Mouse (Mus musculus) Patski (cell line): ENCODE results near the gene Abcc4. TPM values are rescaled to one million over a fixed set of nuclear protein-coding genes. Genes with fewer than 3 reads are reported as not detected.
"Not testable (repeated sequence)": the region's sequence is repeated elsewhere in the genome, so short reads cannot be mapped to it uniquely, and the experiment has no call there.

ENCODE experiments used
- ATAC-seq: fragments of 100-300 bp; one replicate; pipeline ENCODE4 v1.8.0; 2021
- CTCF ChIA-PET: fragments of 350-600 bp; sonication (Branson Sonifier 250); formaldehyde crosslinking; loops from one replicate; lab custom pipeline; 2022; ENCODE audit warnings: inconsistent platforms; lab: Charles Lee
- POLR2A ChIA-PET: fragments of 350-600 bp; sonication (Branson Sonifier 250); formaldehyde crosslinking; loops from one replicate; lab custom pipeline; 2022; ENCODE audit warnings: antibody characterized with exemption, inconsistent platforms; lab: Charles Lee
- DNase-seq: peaks from one replicate; pipeline ENCODE4 v3.0.0-alpha.2; 2011; ENCODE audit warnings: low read depth, low spot score
- H3K27me3 ChIP-seq: fragments of 371-371 bp; one replicate; pipeline ENCODE4 v1.5.1; 2021
- CTCF ChIP-seq: fragments of 100-300 bp; IDR thresholded peaks from one replicate; pipeline ENCODE4 v1.5.1; 2021
- in situ Hi-C: fragments of 300-500 bp; cut with MboI; formaldehyde crosslinking; loops from 3 replicates; pipeline ENCODE4 v1.11.1; 2018; ENCODE audit warnings: low pct_unique_long_range_greater_than_20kb, mixed read lengths
- polyA plus RNA-seq: library from polyadenylated mRNA; unstranded; gene quantifications from one replicate; pipeline ENCODE4 v1.2.3, GENCODE M21; 2021

The Abcc4 gene
- polyA plus RNA-seq, 1 experiment from 2014 or later: 52.8 TPM

DNA sequence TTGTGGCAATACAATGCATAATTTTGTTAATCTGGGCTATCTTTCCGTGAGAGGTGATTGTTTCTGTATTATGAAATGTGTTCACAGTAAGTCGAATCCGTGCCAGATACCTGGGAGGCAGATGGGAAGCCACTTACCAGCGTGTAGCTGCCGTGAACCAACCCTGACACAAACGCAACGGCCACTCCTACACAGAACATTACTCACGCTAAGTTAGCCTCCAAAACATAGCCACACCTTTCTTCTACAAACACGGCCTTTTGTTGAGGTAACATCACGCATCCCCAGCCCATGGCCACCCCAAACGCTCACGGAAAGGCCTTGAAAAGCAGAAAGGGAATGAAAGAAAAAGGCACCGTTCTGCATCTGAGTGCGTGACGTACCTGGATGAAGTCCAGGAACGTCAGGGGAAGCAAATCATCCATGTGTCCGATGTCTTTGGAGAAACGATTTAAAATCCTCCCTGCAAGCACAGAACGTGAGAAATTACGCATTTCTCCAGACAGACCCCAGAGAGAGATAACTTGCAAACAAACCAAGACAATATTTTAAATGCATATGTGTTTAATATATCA is 153.0 kb downstream of the Abcc4 start:
- in situ Hi-C loops: no loop called here
- CTCF ChIA-PET: no interaction called here
- POLR2A ChIA-PET: no interaction called here
- ATAC-seq (no peak), DNase-seq (no peak)
- H3K27me3 ChIP-seq: no peaks in the 10 kb centered on the region
- no peak for TF ChIP-seq CTCF

DNA sequence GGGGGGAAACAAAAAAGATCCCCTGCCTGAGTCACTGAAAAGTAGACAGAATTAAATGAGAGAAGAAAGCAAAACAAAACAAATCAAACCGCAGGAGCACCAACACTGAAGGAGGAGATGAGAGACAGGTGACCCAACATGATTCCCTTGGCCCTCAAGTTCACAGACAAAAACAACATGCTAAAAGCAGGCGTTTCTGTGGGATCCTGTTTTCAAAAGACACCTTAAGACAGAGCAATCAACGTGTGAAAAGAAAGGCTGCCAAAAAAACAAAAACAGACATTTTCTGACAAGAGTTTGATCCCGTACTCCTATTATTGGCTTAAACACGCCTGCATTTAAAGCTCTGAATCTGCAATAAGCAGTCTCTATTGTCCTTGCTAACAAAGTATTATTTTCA is 153.6 kb downstream of the Abcc4 start:
- TF ChIP-seq CTCF: no peak
- ATAC-seq: no peak
- DNase-seq: no peak
- no peaks in the 10 kb centered on the region for H3K27me3 ChIP-seq
- ChIA-PET POLR2A (no interaction called here), CTCF (no interaction called here)
- in situ Hi-C loops: no loop called here

DNA sequence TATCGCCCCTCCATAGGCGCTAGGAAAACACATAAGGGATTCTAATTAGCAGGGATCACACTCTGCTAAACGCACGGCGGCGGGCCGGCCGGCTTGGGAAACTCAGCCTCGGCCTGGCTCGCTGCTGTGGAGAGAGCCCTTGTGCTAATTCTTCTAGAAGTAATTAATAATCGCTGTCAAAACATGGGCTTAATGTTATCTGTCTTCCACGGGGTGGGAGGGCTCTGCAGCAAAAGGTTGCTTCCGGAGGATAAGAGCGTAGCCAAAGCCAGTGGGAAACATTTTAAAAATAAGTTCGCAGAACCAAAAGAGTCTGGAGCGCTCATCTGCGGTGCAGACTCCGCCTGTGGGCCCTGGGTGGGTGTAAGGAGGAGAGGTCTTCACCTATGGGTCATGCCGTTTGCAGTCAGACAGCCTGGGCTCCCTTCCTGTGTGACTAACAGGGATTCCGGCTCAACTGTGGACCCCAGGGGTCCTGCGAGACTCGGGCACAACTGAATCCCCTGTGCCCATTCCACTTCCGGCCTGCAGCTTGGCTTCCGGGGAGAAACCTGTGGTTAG is 154.2 kb downstream of the Abcc4 start:
- ChIA-PET CTCF (no interaction called here), POLR2A (no interaction called here)
- H3K27me3 ChIP-seq: no peaks in the 10 kb centered on the region
- DNase-seq (no peak), ATAC-seq (no peak)
- no peak for TF ChIP-seq CTCF
- in situ Hi-C loops: no loop called here

DNA sequence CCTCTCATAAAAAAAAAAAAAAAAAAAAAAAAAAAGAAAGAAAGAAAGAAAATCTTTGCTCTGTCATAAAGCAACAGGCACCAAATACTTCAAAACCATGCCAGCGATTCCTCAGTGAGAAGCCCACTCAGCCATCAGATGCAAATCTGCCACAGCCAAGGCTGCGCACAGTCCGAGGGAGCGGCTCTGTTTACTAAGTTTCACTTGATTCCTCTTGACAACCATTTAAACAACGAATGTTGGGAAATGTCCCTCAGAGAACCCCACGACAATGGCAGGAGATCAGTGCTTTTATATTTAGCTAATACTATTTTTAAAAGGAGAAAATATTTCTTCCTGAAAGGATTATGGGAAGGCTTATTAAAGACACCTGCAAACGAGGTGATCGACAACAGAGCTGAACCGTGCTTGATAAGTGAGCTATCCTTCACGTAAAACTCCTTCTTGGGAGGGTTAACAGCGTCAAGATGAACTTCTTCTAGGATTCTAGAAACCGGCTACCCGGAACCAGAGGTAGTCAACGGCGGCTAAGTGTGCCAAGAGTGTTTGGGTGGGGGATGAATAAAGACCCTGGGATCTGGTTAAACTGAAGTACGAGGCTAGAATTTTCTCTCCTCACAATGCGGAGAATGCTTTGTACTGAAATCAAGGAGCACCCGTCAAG is 154.8 kb downstream of the Abcc4 start:
- no peak for TF ChIP-seq CTCF
- ATAC-seq: no peak
- CTCF ChIA-PET: interaction anchor here (1.3 kb wide), 1 partner anchor 14 kb away, joined by 3 read pairs; no protein-coding TSS in a partner anchor

DNA sequence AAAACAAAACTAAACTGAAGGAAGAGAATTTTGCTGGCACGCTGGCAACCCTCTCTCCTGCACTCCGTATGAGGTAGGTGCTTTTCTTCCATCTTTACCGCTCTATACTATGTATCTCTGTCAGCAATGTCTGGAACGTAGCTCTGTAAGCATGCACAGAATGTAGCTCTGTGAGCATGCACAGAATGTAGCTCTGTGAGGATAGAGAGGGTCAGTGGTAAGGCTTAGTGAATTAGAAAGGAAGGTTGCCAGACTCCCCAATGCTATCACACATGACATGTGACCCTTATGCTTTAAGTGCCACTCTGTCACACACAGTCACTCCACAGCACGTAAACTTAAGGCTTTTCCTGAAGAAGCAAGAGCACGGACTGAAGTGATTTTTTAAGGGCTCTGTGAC is 161.5 kb downstream of the Abcc4 start:
- ATAC-seq (no peak), DNase-seq (no peak)
- in situ Hi-C loops: no loop called here
- ChIA-PET CTCF (no interaction called here), POLR2A (interaction anchor here (0.6 kb wide), 1 partner anchor 63 kb away, joined by 3 read pairs; no protein-coding TSS in a partner anchor)
- no peak for TF ChIP-seq CTCF
- no peaks in the 10 kb centered on the region for H3K27me3 ChIP-seq

More for the DNA sequence above, 154.8 kb downstream of the Abcc4 start:
- H3K27me3 ChIP-seq: no peaks in the 10 kb centered on the region
- POLR2A ChIA-PET: no interaction called here
- DNase-seq: no peak
- in situ Hi-C loops: no loop called here

DNA sequence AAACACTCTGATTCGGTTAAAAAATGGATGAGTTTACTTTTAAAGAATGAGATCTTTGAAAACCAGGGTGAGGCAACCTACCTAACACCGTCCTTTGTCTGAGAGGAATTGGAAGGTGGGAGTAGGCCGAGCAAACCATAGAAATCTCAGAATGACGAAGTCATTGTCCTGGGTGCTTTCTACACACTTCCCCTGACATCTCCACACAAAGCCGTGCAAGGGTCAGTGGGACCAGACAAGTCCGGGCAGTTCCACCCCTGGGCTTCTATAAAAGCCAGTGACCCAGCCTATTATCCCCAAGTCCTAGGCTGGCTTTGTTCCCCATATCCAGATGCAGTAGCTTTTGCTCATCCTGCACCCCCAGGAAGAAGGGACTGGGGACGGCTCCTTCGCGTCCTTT is 163.1 kb downstream of the Abcc4 start:
- DNase-seq (no peak), ATAC-seq (no peak)
- ChIA-PET CTCF (interaction anchor here (1.4 kb wide), 1 partner anchor 12 kb away, joined by 3 read pairs; no protein-coding TSS in a partner anchor), POLR2A (no interaction called here)
- no peaks in the 10 kb centered on the region for H3K27me3 ChIP-seq
- in situ Hi-C loops: no loop called here
- TF ChIP-seq CTCF: no peak

DNA sequence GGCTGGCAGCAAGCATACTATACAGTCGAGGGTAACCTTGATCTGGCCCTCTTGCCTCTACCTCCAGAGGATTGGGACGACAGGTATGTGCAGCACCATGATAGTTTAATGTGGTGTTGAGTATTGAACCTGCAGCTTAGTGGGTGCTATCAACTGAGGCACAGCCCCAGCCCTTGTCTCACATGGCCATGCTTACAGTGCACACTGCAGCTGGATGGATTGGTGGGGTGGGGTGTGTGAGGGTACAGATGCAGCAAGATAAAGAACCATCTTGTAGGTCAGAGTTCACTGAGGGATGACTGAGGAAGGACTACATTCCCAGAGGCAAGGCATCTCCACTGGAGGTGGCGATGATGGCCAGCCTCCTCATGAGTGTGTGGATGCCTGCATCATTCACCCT is 174.5 kb downstream of the Abcc4 start:
- DNase-seq (no peak), ATAC-seq (no peak)
- in situ Hi-C loops: no loop called here
- no peaks in the 10 kb centered on the region for H3K27me3 ChIP-seq
- CTCF ChIA-PET: no interaction called here
- POLR2A ChIA-PET: no interaction called here
- no peak for TF ChIP-seq CTCF

DNA sequence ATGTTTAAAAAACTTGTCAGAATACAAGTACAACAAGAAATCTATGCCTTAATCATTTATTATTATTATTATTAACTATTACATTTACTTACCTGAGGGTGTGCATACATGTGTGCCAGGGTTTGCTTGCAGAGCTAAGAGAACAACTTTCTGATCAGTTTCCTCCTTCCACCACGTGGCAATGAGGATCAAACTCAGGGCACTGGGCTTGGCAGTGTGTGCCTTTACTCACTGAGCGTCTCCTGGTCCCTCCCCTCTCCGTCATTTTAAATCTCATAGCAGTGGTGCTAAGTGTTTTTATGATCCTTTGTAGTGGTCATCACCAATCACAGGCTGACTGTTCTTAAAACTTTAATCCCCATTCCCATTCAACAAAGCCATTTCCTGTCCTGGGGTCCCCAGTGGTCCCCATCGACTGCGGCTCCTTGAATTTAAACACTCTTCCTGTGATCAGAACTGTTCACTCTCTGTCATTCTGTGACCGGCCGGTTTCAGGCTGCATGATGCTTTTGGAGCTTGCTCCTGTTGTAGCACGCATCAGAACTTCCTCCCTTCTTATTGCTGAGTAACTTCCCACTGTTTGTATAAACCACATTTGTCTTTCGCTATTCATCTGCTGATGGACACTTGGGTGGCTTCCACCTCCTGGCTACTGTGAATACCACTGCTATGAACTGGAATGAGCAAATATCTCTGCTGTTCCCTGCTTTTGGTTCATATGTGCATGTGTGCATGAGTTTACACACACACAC is 191.6 kb downstream of the Abcc4 start:
- CTCF ChIA-PET: no interaction called here
- ATAC-seq (no peak), DNase-seq (no peak)
- H3K27me3 ChIP-seq: no peaks in the 10 kb centered on the region
- no peak for TF ChIP-seq CTCF
- POLR2A ChIA-PET: no interaction called here
- in situ Hi-C loops: no loop called here

DNA sequence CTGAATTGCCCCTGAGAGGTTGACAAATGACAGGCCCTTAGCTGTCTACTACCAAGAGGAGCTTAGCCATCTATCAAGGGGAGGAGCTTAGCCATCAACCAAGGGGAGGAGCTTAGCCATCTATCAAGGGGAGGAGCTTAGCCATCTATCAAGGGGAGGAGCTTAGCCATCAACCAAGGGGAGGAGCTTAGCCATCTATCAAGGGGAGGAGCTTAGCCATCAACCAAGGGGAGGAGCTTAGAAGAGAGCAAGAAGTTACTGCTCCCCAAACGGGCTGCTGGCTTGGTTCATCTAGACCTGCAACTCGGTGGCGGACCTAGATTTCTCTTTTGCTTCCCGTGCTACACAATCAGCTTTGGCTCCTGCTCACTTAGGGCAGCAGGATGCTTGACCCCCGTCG is 194.3 kb downstream of the Abcc4 start:
- CTCF ChIA-PET: interaction anchor here (1.3 to 1.4 kb wide), 2 partner anchors 9 to 341 kb away, joined by 3 read pairs; no protein-coding TSS in a partner anchor
- H3K27me3 ChIP-seq, in situ Hi-C loops, ATAC-seq, POLR2A ChIA-PET, DNase-seq: not testable (repeated sequence)

DNA sequence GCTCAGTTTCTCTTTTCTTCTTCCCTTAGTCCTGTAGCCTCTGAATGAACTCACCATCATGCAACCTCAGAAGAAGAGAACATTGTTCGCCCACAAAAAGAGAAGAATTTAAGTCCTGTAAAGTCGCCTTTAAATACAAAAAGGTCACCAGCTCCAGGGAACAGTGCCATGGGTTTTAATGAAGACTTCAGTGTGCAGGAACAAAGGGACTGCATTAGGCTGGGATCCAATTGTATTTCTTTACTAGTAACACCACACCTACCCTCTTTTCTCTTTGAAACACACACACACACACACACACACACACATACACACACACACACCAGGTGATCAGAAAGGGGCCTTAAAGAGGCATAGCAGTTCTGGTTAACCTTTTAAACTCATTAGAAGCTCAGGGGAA is 195.2 kb downstream of the Abcc4 start:
- no peak for DNase-seq
- ChIA-PET CTCF (interaction anchor here (1.3 kb wide), 1 partner anchor 340 kb away, joined by 3 read pairs; no protein-coding TSS in a partner anchor), POLR2A (interaction anchor here (0.6 kb wide), 1 partner anchor 282 kb away, joined by 3 read pairs; no protein-coding TSS in a partner anchor)
- in situ Hi-C loops: no loop called here
- no peaks in the 10 kb centered on the region for H3K27me3 ChIP-seq
- ATAC-seq: no peak
- no peak for TF ChIP-seq CTCF
